Mouse (Mus musculus): Measurements from ENCODE around the gene Zfhx3. TPM values are rescaled to one million over a fixed set of nuclear protein-coding genes. Genes with fewer than 3 reads are reported as not detected.

Gene Zfhx3
- polyA plus RNA-seq, 1 experiment, result 14.0 TPM

DNA sequence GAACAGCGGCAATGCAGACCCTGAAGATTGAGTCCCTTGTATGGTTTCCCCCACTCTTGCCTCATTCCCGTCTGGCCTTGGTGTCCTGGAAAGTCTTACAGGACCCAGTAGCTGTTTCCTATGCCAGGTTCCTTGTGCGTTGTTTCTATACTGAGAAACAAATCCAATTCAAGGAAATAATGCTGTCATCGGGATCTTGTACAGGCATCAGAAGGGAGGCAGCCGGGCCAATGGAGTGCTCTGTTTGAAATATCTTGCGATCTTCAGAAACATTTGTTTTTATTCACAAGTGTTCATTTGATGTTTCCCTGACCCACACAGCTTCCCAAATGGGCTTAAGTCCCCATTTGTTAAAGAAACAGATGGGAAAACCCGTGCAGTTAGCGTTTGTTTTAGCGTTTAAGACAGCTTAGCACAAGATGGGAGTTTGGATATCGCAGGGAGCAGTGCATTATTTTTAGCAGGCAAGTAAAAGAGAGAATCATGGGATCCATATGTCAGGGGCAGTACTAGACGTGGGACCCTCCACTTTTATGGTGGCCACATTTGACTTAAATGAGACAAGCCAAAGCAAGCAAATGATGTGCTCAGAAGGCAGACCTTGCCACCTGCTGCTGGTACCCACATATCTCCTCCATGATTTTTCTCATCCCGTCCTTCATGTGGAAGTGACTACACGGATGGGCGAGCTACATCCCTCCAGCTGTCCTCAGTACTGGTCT lies 367.2 kb downstream of the Zfhx3 start:
- H3K9me3 ChIP-seq (replicated peaks; ENCODE audit: control insufficient read depth, insufficient read depth, low read length, poor library complexity, severe bottlenecking), result no peaks in the 10 kb centered on the region; the same call in 1 of the 2 replicates
- H3K27ac ChIP-seq (ENCODE audit: insufficient read depth, low read length), result no peak overlapping the region
- H3K4me1 ChIP-seq (ENCODE audit: control insufficient read depth, insufficient read depth, low read length), result no peaks in the 10 kb centered on the region
- TF ChIP-seq EP300 (IDR thresholded peaks at IDR 0.05; ENCODE audit: insufficient read depth, low read depth, low read length) (no peak), CTCF (IDR thresholded peaks at IDR 0.05; ENCODE audit: low read depth, low read length) (no peak), POLR2A (IDR thresholded peaks at IDR 0.05; ENCODE audit: insufficient read depth, low read length) (no peak)
- H3K4me3 ChIP-seq (ENCODE audit: low read depth, low read length), result no peak overlapping the region
- no peaks in the 10 kb centered on the region for H3K36me3 ChIP-seq (ENCODE audit: control insufficient read depth, insufficient read depth, low read length, poor library complexity, severe bottlenecking)
- H3K9ac ChIP-seq (ENCODE audit: low read depth, poor library complexity, severe bottlenecking), result no peak overlapping the region
- H3K27me3 ChIP-seq (ENCODE audit: control insufficient read depth, insufficient read depth, low read length, poor library complexity, severe bottlenecking), result no peaks in the 10 kb centered on the region

DNA sequence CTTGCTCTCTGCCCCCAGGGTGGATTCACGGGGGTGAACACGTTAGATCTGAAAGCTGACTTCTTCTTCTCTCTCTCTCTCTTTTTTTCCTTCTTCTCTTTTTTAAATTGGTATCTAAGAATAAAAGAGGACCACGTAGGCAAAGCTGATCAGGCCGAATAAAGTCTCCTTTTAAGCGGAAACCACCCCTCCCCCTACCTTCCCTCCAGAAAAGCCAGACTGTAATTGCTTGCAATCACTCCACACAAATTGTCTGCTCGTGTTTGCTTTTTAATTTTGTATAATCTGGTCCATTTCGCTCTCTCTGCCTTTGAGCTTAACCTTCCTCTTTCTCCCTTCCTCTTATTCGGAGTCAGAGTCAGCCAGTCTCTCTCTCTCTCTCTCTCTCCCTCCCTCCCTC lies 372.6 kb downstream of the Zfhx3 start:
- Histone ChIP-seq H3K9me3 (replicated peaks; ENCODE audit: control insufficient read depth, insufficient read depth, low read length, poor library complexity, severe bottlenecking) (no peaks in the 10 kb centered on the region; the same call in 1 of the 2 replicates), H3K36me3 (ENCODE audit: control insufficient read depth, insufficient read depth, low read length, poor library complexity, severe bottlenecking) (no peaks in the 10 kb centered on the region), H3K9ac (ENCODE audit: low read depth, poor library complexity, severe bottlenecking) (no peak overlapping the region), H3K4me3 (ENCODE audit: low read depth, low read length) (no peak overlapping the region), H3K4me1 (ENCODE audit: control insufficient read depth, insufficient read depth, low read length) (no peaks in the 10 kb centered on the region), H3K27me3 (ENCODE audit: control insufficient read depth, insufficient read depth, low read length, poor library complexity, severe bottlenecking) (no peaks in the 10 kb centered on the region; the same call in 1 of the 2 replicates), H3K27ac (ENCODE audit: insufficient read depth, low read length) (no peak overlapping the region)
- no peak for TF ChIP-seq POLR2A (IDR thresholded peaks at IDR 0.05; ENCODE audit: insufficient read depth, low read length)
- TF ChIP-seq CTCF (IDR thresholded peaks at IDR 0.05; ENCODE audit: low read depth, low read length), result no peak
- no peak for TF ChIP-seq EP300 (IDR thresholded peaks at IDR 0.05; ENCODE audit: insufficient read depth, low read depth, low read length)

DNA sequence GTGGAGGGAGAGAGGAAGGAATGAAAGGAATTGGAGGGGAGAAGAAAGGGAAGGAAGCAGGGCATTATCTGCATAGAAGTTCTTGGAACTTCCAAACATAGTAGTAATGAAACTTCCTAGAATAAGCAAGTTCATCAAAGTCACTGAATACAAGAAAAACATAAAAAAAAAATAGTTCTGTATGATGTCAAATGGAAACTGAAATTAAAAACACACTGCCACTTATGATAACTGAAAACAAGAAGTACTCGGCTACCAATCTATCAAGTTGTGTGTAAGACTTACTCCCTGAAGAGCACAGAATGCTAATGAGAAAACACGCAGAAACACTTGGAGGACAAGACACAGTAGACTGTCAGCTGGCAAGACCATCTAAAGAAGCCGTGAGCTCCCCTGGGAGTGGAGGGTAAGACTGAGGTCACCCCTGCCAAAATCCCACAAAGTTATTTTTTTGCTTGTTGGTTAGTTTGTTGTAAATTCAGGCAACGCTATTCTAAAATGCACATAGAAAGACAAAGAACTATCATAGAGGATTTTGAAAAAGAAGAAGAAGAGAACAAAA lies 375.2 kb downstream of the Zfhx3 start:
- Histone ChIP-seq H3K27me3 (ENCODE audit: control insufficient read depth, insufficient read depth, low read length, poor library complexity, severe bottlenecking) (no peaks in the 10 kb centered on the region; the same call in 1 of the 2 replicates), H3K27ac (ENCODE audit: insufficient read depth, low read length) (no peak overlapping the region), H3K9ac (ENCODE audit: low read depth, poor library complexity, severe bottlenecking) (no peak overlapping the region), H3K36me3 (ENCODE audit: control insufficient read depth, insufficient read depth, low read length, poor library complexity, severe bottlenecking) (no peaks in the 10 kb centered on the region), H3K9me3 (replicated peaks; ENCODE audit: control insufficient read depth, insufficient read depth, low read length, poor library complexity, severe bottlenecking) (no peaks in the 10 kb centered on the region), H3K4me1 (ENCODE audit: control insufficient read depth, insufficient read depth, low read length) (no peaks in the 10 kb centered on the region), H3K4me3 (ENCODE audit: low read depth, low read length) (no peak overlapping the region)
- TF ChIP-seq CTCF (IDR thresholded peaks at IDR 0.05; ENCODE audit: low read depth, low read length) (no peak), POLR2A (IDR thresholded peaks at IDR 0.05; ENCODE audit: insufficient read depth, low read length) (no peak), EP300 (IDR thresholded peaks at IDR 0.05; ENCODE audit: insufficient read depth, low read depth, low read length) (no peak)

DNA sequence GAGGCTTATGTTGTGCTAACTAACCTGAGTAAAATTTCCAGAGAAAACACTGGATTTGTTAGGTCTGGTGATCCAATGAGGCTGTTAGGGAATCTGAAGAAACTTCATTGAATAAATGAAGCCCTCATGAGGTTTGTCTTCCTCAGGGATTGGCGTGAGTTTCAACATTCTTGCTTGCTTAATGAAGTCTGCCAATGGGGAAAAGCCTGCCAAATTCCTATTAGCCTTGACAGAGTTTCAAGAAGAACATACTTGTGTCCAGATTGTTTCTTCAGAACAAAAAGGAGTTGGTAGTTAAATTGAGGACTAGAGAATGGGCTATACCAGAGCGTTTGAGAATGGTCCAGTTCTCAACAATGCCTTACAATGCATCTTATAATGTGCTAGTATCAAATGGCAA lies 385.3 kb downstream of the Zfhx3 start:
- Histone ChIP-seq H3K4me3 (ENCODE audit: low read depth, low read length) (no peak overlapping the region), H3K9ac (ENCODE audit: low read depth, poor library complexity, severe bottlenecking) (no peak overlapping the region), H3K4me1 (ENCODE audit: control insufficient read depth, insufficient read depth, low read length) (no peaks in the 10 kb centered on the region), H3K27ac (ENCODE audit: insufficient read depth, low read length) (no peak overlapping the region), H3K9me3 (replicated peaks; ENCODE audit: control insufficient read depth, insufficient read depth, low read length, poor library complexity, severe bottlenecking) (no peaks in the 10 kb centered on the region), H3K36me3 (ENCODE audit: control insufficient read depth, insufficient read depth, low read length, poor library complexity, severe bottlenecking) (no peaks in the 10 kb centered on the region), H3K27me3 (ENCODE audit: control insufficient read depth, insufficient read depth, low read length, poor library complexity, severe bottlenecking) (no peaks in the 10 kb centered on the region; the same call in 1 of the 2 replicates)
- TF ChIP-seq POLR2A (IDR thresholded peaks at IDR 0.05; ENCODE audit: insufficient read depth, low read length) (no peak), EP300 (IDR thresholded peaks at IDR 0.05; ENCODE audit: insufficient read depth, low read depth, low read length) (no peak), CTCF (IDR thresholded peaks at IDR 0.05; ENCODE audit: low read depth, low read length) (no peak)

DNA sequence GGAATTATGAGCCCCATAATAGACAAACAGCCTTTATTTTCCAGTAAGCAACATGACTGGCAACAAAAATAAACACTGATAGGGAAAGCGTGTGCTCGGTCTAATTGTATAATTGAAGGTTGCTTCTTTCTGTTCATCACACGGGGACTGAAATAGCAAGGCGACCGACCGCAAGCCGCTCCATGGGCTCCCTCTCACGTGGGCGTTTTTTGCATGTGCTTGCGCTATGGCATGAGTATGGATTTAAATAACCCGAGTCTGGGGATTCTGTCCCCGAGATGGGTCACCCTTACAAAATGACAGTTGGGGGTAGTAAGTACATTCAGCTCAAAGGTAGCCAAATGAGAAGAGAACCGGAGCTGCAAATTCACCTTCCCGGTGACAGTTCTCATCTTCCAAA lies 405.9 kb downstream of the Zfhx3 start:
- no peak for TF ChIP-seq CTCF (IDR thresholded peaks at IDR 0.05; ENCODE audit: low read depth, low read length)
- no peak for TF ChIP-seq POLR2A (IDR thresholded peaks at IDR 0.05; ENCODE audit: insufficient read depth, low read length)
- no peak for TF ChIP-seq EP300 (IDR thresholded peaks at IDR 0.05; ENCODE audit: insufficient read depth, low read depth, low read length)
- Histone ChIP-seq H3K27me3 (ENCODE audit: control insufficient read depth, insufficient read depth, low read length, poor library complexity, severe bottlenecking) (no peaks in the 10 kb centered on the region), H3K4me1 (ENCODE audit: control insufficient read depth, insufficient read depth, low read length) (no peaks in the 10 kb centered on the region), H3K4me3 (ENCODE audit: low read depth, low read length) (no peak overlapping the region), H3K36me3 (ENCODE audit: control insufficient read depth, insufficient read depth, low read length, poor library complexity, severe bottlenecking) (no peaks in the 10 kb centered on the region), H3K9me3 (replicated peaks; ENCODE audit: control insufficient read depth, insufficient read depth, low read length, poor library complexity, severe bottlenecking) (peaks cover 9% of the 10 kb centered on the region), H3K9ac (ENCODE audit: low read depth, poor library complexity, severe bottlenecking) (no peak overlapping the region), H3K27ac (ENCODE audit: insufficient read depth, low read length) (no peak overlapping the region)

DNA sequence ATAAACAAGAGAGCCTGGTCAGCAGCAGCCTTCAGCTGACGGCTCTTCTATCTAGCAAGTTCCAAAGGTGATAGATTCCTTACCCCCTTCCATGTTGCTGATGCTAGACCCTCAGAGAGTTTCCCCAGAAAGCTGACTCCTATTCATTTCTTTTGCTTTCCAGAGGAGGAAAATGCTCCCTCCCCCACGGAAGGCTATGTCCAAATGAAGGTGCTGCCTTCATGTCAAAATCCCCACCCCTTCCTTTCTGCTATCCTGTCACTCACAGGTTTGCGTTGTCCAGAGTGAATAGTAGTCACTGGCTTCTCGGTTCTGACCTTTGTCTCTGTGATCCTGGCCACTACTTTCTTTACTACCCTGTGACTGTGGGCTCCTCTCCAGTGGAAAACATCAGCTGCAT lies 406.3 kb downstream of the Zfhx3 start:
- Histone ChIP-seq H3K9me3 (replicated peaks; ENCODE audit: control insufficient read depth, insufficient read depth, low read length, poor library complexity, severe bottlenecking) (peaks cover 9% of the 10 kb centered on the region), H3K4me3 (ENCODE audit: low read depth, low read length) (no peak overlapping the region), H3K27me3 (ENCODE audit: control insufficient read depth, insufficient read depth, low read length, poor library complexity, severe bottlenecking) (no peaks in the 10 kb centered on the region), H3K9ac (ENCODE audit: low read depth, poor library complexity, severe bottlenecking) (no peak overlapping the region), H3K36me3 (ENCODE audit: control insufficient read depth, insufficient read depth, low read length, poor library complexity, severe bottlenecking) (no peaks in the 10 kb centered on the region), H3K4me1 (ENCODE audit: control insufficient read depth, insufficient read depth, low read length) (no peaks in the 10 kb centered on the region), H3K27ac (ENCODE audit: insufficient read depth, low read length) (no peak overlapping the region)
- TF ChIP-seq POLR2A (IDR thresholded peaks at IDR 0.05; ENCODE audit: insufficient read depth, low read length) (no peak), EP300 (IDR thresholded peaks at IDR 0.05; ENCODE audit: insufficient read depth, low read depth, low read length) (no peak), CTCF (IDR thresholded peaks at IDR 0.05; ENCODE audit: low read depth, low read length) (no peak)
